Comparison of ENCODE assay signal across 15 mouse cellular contexts in the genomic region with DNA sequence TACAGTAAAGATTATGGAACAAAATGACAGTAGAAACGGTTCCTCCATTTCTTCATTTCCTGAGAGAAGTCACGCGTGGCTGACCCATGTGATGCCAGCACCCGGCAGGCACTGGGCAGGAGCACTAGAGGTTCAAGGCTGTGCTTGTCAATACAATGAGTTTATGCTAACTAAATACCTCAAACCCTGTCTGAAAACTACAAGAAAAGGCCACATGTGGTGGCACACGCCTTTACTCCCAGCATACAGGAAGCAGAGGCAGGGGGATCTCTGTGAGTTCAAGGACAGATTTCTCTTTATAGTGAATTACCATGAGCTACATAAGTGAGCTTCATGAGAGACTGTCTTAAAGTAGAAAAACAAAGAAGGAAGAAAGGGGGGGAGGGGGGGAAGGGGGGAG. TPM values are rescaled to one million over a fixed set of nuclear protein-coding genes. Genes with fewer than 3 reads are reported as not detected.
"Had no signal": no experiment of that assay in that cellular context is flagged by ENCODE, and none has a peak within 500 bp of the region (broad histone marks: within the 10 kb centered on the region; RNA-seq: fewer than 3 reads in every experiment).

No protein-coding gene starts in this region.

- H3K9me3 ChIP-seq: limb, embryonic 15.5 days; midbrain, embryonic 12.5 days; neural tube, embryonic 13.5 days had no signal

- H3K27ac ChIP-seq: limb, embryonic 15.5 days; liver, embryonic 14.5 days; midbrain, embryonic 12.5 days; neural tube, embryonic 13.5 days had no signal

- H3K4me2 ChIP-seq: limb, embryonic 15.5 days; lung, embryonic 14.5 days; midbrain, embryonic 12.5 days; neural tube, embryonic 13.5 days had no signal

- H3K4me3 ChIP-seq: limb, embryonic 15.5 days; midbrain, embryonic 12.5 days; neural tube, embryonic 13.5 days had no signal

- H3K27me3 ChIP-seq: limb, embryonic 15.5 days; midbrain, embryonic 12.5 days; neural tube, embryonic 13.5 days had no signal

- H3K9ac ChIP-seq: limb, embryonic 15.5 days; liver, embryonic 14.5 days; lung, embryonic 14.5 days; midbrain, embryonic 12.5 days; neural tube, embryonic 13.5 days had no signal

- ATAC-seq: intestine, embryonic 16.5 days; midbrain, embryonic 16.5 days had no signal

- H3K36me3 ChIP-seq: midbrain, embryonic 12.5 days had no signal

- DNase-seq: kidney, adult 2 months; kidney, postnatal 14 days; lung, embryonic 14.5 days; lung, postnatal 10 days; lung, postnatal 4 days; right cerebral cortex, postnatal 25 days; thymus, adult 18-20 months; thymus, postnatal 14 days had no signal

RNA-seq across cellular contexts. Expression of gene Rgs11, which starts 28.4 kb away (rescaled TPM):
- total RNA-seq: megakaryocyte-erythroid progenitor cell, adult 5-6 weeks had no signal

RNA-seq across cellular contexts. Expression of gene Pdia2, which starts 32.3 kb away (rescaled TPM):
- polyA plus RNA-seq: neural tube, embryonic 13.5 days had no signal
